Mouse (Mus musculus) spleen, postnatal 10 days (tissue): ENCODE results near the gene Hils1.
"Not testable (repeated sequence)": the region's sequence is repeated elsewhere in the genome, so short reads cannot be mapped to it uniquely, and the experiment has no call there.

Source experiments
- DNase-seq, 2 experiments: peaks; one replicate each; pipeline ENCODE4 v3.0.0; 2021 to 2022; ENCODE audit warnings: low spot score in 2 of 2

Gene Hils1

GRCm38 (mm10) chr11:94955103-94955502, 12.3 kb upstream of the Hils1 start:
- no peak for DNase-seq

- DNase-seq, result no peak
Observed at GRCm38 (mm10) chr11:94957693-94958064, 9.7 kb upstream of the Hils1 start.

GRCm38 (mm10) chr11:94958065-94958858, 9.1 kb upstream of the Hils1 start:
- no peak for DNase-seq

- DNase-seq, result no peak
Observed at GRCm38 (mm10) chr11:94962534-94963101, 4.8 kb upstream of the Hils1 start.

GRCm38 (mm10) chr11:94968187-94968586, 794 bp downstream of the Hils1 start:
- no peak for DNase-seq

- not testable (repeated sequence) for DNase-seq
Observed at GRCm38 (mm10) chr11:94969709-94970108, 2.3 kb downstream of the Hils1 start.

- DNase-seq, result peak; percentile 47 to 69
Observed at GRCm38 (mm10) chr11:94970210-94970943, 3.0 kb downstream of the Hils1 start.

GRCm38 (mm10) chr11:94971895-94972615, 4.7 kb downstream of the Hils1 start:
- DNase-seq, result no peak

- no peak for DNase-seq
Observed at GRCm38 (mm10) chr11:94972887-94973286, 5.5 kb downstream of the Hils1 start.

GRCm38 (mm10) chr11:94973313-94973712, 5.9 kb downstream of the Hils1 start:
- no peak for DNase-seq

- no peak for DNase-seq
Observed at GRCm38 (mm10) chr11:94974951-94975350, 7.6 kb downstream of the Hils1 start.

- no peak for DNase-seq
Observed at GRCm38 (mm10) chr11:94976199-94976598, 8.8 kb downstream of the Hils1 start, which contains the start of gene Sgca. Gene Sgca, minus strand, starts transcription at chr11:94976327.

- no peak for DNase-seq
Observed at GRCm38 (mm10) chr11:94978178-94978915, 11.0 kb downstream of the Hils1 start.

- peak; percentile 95 to 96 for DNase-seq
Observed at GRCm38 (mm10) chr11:94978947-94979346, 11.6 kb downstream of the Hils1 start.

GRCm38 (mm10) chr11:94979462-94980179, 12.2 kb downstream of the Hils1 start:
- DNase-seq, result no peak

GRCm38 (mm10) chr11:94985140-94985539, 17.7 kb downstream of the Hils1 start:
- peak in 1 of 2 experiments; percentile 34 for DNase-seq

- no peak for DNase-seq
Observed at GRCm38 (mm10) chr11:94985822-94986221, 18.4 kb downstream of the Hils1 start.

- DNase-seq, result no peak
Observed at GRCm38 (mm10) chr11:94986435-94986834, 19.0 kb downstream of the Hils1 start.

GRCm38 (mm10) chr11:94987341-94987740, 19.9 kb downstream of the Hils1 start:
- DNase-seq, result peak in 1 of 2 experiments; percentile 26

- DNase-seq, result peak; percentile 46 to 58
Observed at GRCm38 (mm10) chr11:94987851-94988250, 20.5 kb downstream of the Hils1 start.
